Mouse (Mus musculus) small intestine, adult 2 months (tissue): ENCODE measurements around the gene Gm10260.

Experiments
- CTCF ChIP-seq: fragments of 200-500 bp; IDR thresholded peaks from 2 replicates; pipeline ENCODE4 v1.5.1; 2012; ENCODE audit warnings: low read depth, mild to moderate bottlenecking, control low read depth, inconsistent platforms, low read length, moderate library complexity, mixed read lengths; ENCODE audit not compliant: insufficient replicate concordance, insufficient read length; ENCODE audit errors: extremely low read depth
- POLR2A ChIP-seq: fragments of 200-500 bp; IDR thresholded peaks from 2 replicates; pipeline ENCODE4 v1.6.1; 2012; ENCODE audit warnings: low read depth, mild to moderate bottlenecking, control low read depth, inconsistent platforms, low read length, moderate library complexity

- TF ChIP-seq POLR2A (no peak), CTCF (no peak)
Observed at GRCm38 (mm10) chr13:97769205-97769604, 8.8 kb upstream of the Gm10260 start.
